Mouse (Mus musculus) brain, embryonic 14.5 days (tissue): ENCODE measurements at regions not wholly inside any gene's neighbourhood (a gene's known extent, or its start where the extent isn't known, plus 50 kb on each side); places are given as distances from the start of the nearest gene placed in this dataset.

Experiments
- DNase-seq: peaks from one replicate; pipeline ENCODE4 v3.0.0-alpha.2; 2011; ENCODE audit warnings: low read depth
- CTCF ChIP-seq: fragments of 200-500 bp; IDR thresholded peaks from 2 replicates; pipeline ENCODE4 v1.5.1; 2012; ENCODE audit warnings: inconsistent platforms, mild to moderate bottlenecking, moderate library complexity, borderline replicate concordance; ENCODE audit not compliant: insufficient read depth, insufficient read length; ENCODE audit errors: extremely low read depth
- POLR2A ChIP-seq: fragments of 200-500 bp; IDR thresholded peaks from 2 replicates; pipeline ENCODE4 v1.6.1; 2012; ENCODE audit warnings: mild to moderate bottlenecking, inconsistent platforms, borderline replicate concordance; ENCODE audit not compliant: poor library complexity, insufficient read depth, insufficient read length, severe bottlenecking; ENCODE audit errors: extremely low read depth

DNA sequence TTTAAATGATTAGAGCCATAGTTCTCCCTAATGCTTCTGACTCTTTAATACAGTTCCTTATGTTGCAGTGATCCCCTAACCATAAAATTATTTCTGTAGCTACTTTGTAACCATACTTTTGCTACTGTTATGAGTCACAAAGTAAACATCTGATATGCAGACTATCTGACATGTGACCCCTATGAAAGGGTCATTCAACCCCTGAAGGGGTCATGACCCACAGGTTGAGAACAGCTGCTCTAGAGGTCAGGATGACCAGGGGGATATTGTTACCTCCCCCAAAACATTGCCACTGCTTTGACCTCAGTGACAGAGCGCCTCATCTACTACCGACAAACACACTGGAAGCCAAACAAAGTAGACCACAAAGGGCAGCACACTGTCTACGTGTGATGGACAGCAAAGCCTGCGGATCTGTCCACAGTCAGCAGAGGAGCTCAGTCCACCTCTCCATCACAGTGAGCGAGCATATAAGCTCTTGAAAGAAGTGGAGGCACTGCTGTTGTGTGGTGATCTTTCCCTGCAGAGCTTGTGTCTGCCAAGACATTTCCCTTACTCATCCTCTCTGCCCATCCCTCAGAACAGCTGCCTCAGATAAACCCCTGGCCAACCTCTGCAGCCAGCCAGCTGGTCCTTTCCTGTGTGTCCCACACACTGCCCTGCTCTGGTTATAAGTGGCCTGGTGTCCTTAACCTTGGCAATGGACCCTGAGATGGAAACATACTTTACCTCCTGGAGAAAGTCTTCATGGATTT lies 136.0 kb downstream of the Ets2 start:
- DNase-seq, result no peak
- TF ChIP-seq POLR2A (no peak), CTCF (no peak)

DNA sequence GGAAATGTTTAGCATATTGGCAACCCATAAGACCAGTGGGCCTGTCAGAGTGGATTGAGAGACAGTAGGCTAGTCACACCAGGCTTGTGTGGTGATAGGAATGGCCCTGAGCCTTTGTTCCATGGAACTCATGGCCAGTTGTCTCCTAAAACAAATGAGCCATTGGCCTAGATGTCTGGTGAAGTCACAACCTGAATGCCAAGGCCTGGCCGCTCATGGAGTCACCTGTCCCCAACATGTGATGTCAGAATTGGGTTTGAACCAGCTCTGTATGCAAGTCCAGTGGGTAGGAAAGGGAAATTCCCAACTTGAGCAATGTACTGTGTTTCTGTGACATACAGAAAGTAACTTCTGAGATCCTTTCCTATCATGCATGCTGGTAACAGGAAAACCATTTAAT lies 134.1 kb downstream of the Ets2 start:
- DNase-seq, result no peak
- TF ChIP-seq CTCF (no peak), POLR2A (no peak)

DNA sequence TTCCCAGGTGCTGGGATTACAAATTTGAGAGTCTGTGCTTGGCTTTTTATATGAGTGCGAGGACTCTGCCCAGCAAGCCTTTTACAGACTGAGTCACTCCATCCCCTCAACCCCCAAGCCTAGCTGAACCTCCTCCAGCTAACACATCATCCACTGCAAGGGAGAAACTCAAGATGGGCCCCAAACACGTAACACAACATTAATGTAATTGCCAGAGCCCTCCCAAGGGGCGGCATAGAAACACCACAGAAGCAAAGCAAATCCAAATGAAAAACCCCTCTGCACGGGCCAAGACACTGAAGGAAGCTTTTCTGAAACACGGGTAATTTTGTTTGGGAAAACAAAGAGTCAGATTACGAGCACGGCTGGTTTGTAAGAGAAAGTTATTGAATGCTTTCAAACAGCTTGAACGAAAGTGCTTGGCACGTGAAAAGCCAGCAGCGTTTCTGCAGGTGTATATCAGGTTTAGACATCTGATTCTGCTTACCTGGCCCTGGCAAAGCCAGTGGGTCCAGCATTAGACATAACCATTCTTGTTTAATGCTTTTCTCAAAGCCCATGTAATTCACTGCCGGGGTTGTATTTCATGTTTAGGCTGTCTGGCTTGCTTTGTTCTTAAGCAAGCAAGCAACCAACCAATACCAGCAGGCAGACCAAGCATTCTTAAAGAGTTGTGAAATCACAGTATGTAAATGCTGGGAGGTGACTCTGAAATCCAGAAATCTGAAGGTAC lies 132.8 kb downstream of the Ets2 start:
- TF ChIP-seq CTCF (no peak), POLR2A (no peak)
- DNase-seq, result peak; percentile 61

- TF ChIP-seq POLR2A (no peak), CTCF (no peak)
- DNase-seq, result peak; percentile 31
These were observed 131.6 kb downstream of the Ets2 start for GRCm38 (mm10) chr16:95833455-95833854.

- DNase-seq, result no peak
- TF ChIP-seq POLR2A (no peak), CTCF (no peak)
These were observed 130.5 kb downstream of the Ets2 start for GRCm38 (mm10) chr16:95832346-95832739.

DNA sequence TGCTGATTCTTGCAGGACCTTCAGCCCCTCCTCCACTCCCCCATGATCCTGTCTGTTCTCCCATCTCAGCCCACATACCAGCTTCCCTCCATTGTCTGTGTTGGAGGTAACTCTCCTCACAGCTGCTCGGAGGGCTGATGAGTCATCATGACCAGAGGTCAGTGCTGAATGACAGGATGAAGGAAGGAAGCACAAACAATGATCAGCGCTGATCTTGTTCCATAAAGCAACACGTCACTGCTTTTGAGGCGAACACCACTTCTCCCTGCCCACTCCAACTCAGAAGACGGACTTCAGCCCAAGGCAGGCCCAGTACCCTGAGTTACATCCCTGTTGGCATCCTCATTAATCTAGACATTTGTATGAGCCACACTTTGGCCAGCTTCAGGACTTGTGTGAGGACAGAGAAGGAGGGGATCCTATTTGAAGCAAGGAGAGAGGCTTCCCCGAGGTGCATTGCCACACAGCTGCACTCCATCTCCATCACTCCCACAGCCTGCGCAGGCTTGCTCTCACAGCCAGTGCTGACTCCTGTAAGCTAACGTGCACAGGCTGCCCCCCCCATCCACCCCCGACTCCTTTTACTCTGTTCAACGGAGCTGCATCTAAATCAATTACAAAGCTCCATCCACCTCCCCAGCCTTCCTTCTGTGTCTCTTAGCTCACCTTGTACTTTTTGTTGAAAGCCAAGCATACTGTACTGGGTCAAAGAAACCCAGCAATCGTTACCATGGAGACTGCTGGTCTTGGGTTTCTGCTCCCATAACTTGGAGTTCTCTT lies 129.9 kb downstream of the Ets2 start:
- TF ChIP-seq CTCF, result no peak
- TF ChIP-seq POLR2A, result no peak
- peak; percentile 77 for DNase-seq

DNA sequence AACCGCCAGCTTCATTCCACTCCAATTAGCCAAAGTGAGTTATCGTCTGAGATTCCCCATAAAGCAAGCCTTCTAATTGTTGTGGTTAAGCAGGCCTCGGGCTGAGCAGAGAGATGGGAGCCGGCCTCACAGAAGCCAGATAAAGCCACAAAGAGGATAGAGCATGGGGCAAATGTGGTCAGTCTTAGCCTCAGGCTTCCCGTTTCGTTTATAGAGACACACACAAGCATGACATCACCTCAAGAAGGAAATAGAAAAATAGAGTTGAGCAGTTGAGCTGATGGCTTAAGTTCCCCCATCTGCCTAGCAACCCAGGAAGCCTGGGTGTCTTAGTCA lies 125.5 kb downstream of the Ets2 start:
- no peak for TF ChIP-seq CTCF
- TF ChIP-seq POLR2A, result no peak
- peak; percentile 50 for DNase-seq

GRCm38 (mm10) chr16:95826681-95827401 lies 125.0 kb downstream of the Ets2 start:
- no peak for DNase-seq
- no peak for TF ChIP-seq CTCF
- no peak for TF ChIP-seq POLR2A

DNA sequence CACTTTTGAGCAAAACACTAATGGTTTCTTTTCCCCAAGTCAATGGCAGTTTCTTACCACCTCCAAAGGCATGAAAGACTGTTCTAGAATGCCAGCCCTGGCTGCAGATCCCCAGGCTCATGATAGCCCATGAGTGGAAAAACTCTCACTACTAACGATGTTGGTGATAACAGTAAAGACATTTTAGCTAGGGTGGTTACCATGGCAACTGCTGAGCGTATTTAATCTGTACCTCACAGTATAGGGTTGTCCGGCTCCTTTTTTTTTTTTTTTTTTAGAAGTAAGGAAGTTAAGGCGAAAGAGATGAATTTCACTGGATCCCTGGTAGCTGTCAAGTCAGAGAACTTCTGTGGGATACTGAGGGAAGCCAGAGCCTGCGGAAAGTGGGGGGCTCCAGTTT lies 123.8 kb downstream of the Ets2 start:
- DNase-seq, result peak; percentile 60

DNA sequence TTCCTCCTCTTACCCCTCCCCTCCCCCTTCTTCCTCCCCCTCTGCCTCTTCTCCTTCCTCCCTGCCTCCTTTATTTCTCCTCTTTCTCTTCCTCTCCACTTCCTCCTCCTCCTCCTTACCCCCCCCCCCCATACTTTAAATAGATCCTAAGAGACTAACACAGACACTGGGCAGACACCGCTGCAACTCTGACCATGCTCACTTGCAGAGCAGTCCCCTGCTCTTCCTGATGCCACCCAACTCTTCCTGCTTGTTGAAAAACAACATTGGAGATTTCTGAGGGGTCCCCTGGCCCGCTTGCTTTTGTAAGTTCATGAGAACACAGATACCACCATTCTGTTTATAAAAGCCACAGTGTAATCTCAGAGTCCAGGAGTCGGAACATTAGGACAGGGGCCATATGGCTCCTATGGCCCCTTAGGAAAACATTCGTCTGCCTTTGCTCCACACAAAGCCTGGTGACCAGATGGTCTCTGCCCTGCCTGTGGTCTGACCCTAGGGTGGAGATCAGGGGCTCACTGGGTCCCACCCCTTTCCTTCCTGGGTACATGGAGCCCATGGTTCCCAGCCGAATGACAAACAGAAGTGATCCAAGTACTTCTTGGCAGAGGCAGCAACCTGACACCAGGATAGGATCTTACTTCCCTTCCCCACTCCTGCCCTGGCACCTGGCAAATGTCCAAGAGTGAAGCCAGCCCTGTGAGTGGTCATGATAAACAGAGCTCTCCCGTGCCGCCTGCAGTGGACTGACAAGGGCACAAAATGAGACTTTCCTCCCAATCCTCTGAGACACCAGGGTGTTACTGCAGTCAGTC lies 123.1 kb downstream of the Ets2 start:
- TF ChIP-seq POLR2A (no peak), CTCF (no peak)
- DNase-seq, result peak; percentile 61

More for the DNA sequence above, 123.8 kb downstream of the Ets2 start:
- no peak for TF ChIP-seq POLR2A
- no peak for TF ChIP-seq CTCF
